ENCODE assay signal across 7 mouse cellular contexts in the genomic region with DNA sequence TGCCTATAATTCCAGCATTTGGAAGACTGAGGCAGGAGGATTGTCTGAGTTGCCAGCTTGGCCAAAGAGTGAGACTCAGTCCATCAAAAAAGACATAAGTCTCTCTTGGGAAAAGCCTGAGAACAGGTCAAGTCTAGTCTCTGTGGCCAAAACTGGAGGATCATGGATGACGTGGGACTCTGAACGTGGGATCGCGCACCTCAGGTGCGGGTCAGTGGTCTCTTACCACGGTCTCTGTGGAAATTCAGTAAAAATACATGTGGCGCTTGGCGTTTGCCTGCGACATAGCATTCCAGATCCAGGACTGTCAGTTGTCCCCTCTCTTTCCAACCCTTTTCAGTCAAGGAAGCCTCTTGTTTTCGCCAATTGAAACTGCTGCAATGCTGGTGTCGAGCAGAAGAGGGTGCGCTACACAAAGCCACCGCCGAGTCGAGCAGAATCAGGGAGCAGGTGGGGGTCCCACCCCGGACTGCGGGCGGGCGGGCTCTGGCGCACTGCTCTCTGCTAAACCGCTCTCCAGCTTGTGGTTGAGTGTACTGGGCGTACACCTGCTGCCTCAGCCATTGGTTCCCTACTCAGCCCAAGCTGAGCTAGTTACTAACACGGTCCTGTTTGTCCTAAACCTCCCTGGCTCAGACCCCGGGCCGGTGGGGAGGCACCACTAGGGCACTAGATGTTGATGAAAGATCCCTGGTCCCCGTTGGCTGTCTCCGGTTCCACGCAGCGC. TPM values are rescaled to one million over a fixed set of nuclear protein-coding genes. Genes with fewer than 3 reads are reported as not detected.
DNase-seq lines count a peak whose midpoint lies in the region.

No protein-coding gene starts in this region.

- intact Hi-C loops in left cerebral cortex, postnatal 25 days (cut with DNase I), result no loop called here

- H3K36me3 ChIP-seq in megakaryocyte, embryonic 14.5 days (replicated peaks; ENCODE audit: low read length), result peaks cover 75% of the 10 kb centered on the region

- H3K9me3 ChIP-seq in megakaryocyte, embryonic 14.5 days, result no peaks in the 10 kb centered on the region

- DNase-seq in adrenal gland, postnatal 14 days, result peak; percentile 72
- peak; percentile 65 to 80 for DNase-seq in cerebellum, postnatal 4 days (ENCODE audit: low spot score in 2 of 2)
- DNase-seq in gastrocnemius, adult 8-10 months (ENCODE audit: low spot score in 2 of 2), result peak; percentile 36 to 42
- DNase-seq in induced T-regulatory cell, adult 2 months (ENCODE audit: low read depth), result peak; percentile 21
- peak; percentile 68 to 80 for DNase-seq in left cerebral cortex, postnatal 25 days (ENCODE audit: low spot score in 2 of 2)
- peak; percentile 72 for DNase-seq in right cerebral cortex, postnatal 14 days

- H3K4me1 ChIP-seq in megakaryocyte, embryonic 14.5 days, result peaks cover 86% of the 10 kb centered on the region

- H3K4me3 ChIP-seq in megakaryocyte, embryonic 14.5 days (replicated peaks), result peak overlapping the region; percentile 51

- peaks cover 2% of the 10 kb centered on the region for H3K27me3 ChIP-seq in megakaryocyte, embryonic 14.5 days (replicated peaks)

RNA-seq across cellular contexts. Expression of gene Agtrap, which starts 14.1 kb away (rescaled TPM):
- total RNA-seq in adrenal gland, postnatal 14 days (2021), result 45.1 and 45.2 TPM in 2 replicates
- 10 to 100 TPM; 11.8 to 15.2 (median 13.8) TPM for total RNA-seq in gastrocnemius, adult 8-10 months (2022)
- total RNA-seq in left cerebral cortex, postnatal 25 days (2021), result 1 to 10 TPM; 6.3 to 7.8 TPM
- 16.5 and 50.7 TPM in 2 replicates for polyA plus RNA-seq in megakaryocyte, embryonic 14.5 days (2012; ENCODE audit: insufficient read depth, low replicate concordance)

RNA-seq across cellular contexts. Expression of gene Mad2l2, which starts 28.2 kb away (rescaled TPM):
- total RNA-seq in adrenal gland, postnatal 14 days (2021), result 20.0 and 21.2 TPM in 2 replicates
- total RNA-seq in gastrocnemius, adult 8-10 months (2022), result 10 to 100 TPM; 11.6 to 19.1 (median 15.1) TPM
- total RNA-seq in left cerebral cortex, postnatal 25 days (2021), result 10 to 100 TPM; 11.2 to 14.9 TPM
- polyA plus RNA-seq in megakaryocyte, embryonic 14.5 days (2012; ENCODE audit: insufficient read depth, low replicate concordance), result 26.0 and 35.6 TPM in 2 replicates

RNA-seq across cellular contexts. Expression of gene Draxin, which starts 28.5 kb away (rescaled TPM):
- total RNA-seq in adrenal gland, postnatal 14 days (2021), result 0.11 and 0.38 TPM in 2 replicates
- total RNA-seq in gastrocnemius, adult 8-10 months (2022), result not detected
- total RNA-seq in left cerebral cortex, postnatal 25 days (2021), result under 1 TPM; 0.28 to 0.37 TPM
- polyA plus RNA-seq in megakaryocyte, embryonic 14.5 days (2012; ENCODE audit: insufficient read depth, low replicate concordance), result 4.1 and 4.9 TPM in 2 replicates

RNA-seq across cellular contexts. Expression of gene Fbxo6, which starts 50.0 kb away (rescaled TPM):
- total RNA-seq in adrenal gland, postnatal 14 days (2021), result 30.7 and 31.0 TPM in 2 replicates
- total RNA-seq in gastrocnemius, adult 8-10 months (2022), result 10 to 100 TPM; 44.3 to 53.2 (median 47.5) TPM
- 10 to 100 TPM; 26.9 to 28.0 TPM for total RNA-seq in left cerebral cortex, postnatal 25 days (2021)
- 110 and 123 TPM in 2 replicates for polyA plus RNA-seq in megakaryocyte, embryonic 14.5 days (2012; ENCODE audit: insufficient read depth, low replicate concordance)

RNA-seq across cellular contexts. Expression of gene Fbxo44, which starts 58.3 kb away (rescaled TPM):
- 6.7 and 9.1 TPM in 2 replicates for total RNA-seq in adrenal gland, postnatal 14 days (2021)
- total RNA-seq in gastrocnemius, adult 8-10 months (2022), result 10 to 100 TPM in 1 of 4 experiments, 1 to 10 TPM in 3; 7.3 to 11.0 (median 8.3) TPM
- 100 to 1,000 TPM; 133 to 134 TPM for total RNA-seq in left cerebral cortex, postnatal 25 days (2021)
- polyA plus RNA-seq in megakaryocyte, embryonic 14.5 days (2012; ENCODE audit: insufficient read depth, low replicate concordance), result 3.8 and 7.4 TPM in 2 replicates

Comparison
In these comparisons a context has a peak if more than half of its experiments do, and no peak if none do; other contexts are left out.
1. Peak in every context shown above with its lines: DNase-seq and H3K4me3 ChIP-seq.
2. DNase-seq: peak in every context shown above with its lines; median percentile 74 in left cerebral cortex, postnatal 25 days; 72 in cerebellum, postnatal 4 days; 72 in adrenal gland, postnatal 14 days; 72 in right cerebral cortex, postnatal 14 days; 39 in gastrocnemius, adult 8-10 months; 21 in induced T-regulatory cell, adult 2 months.